Mouse (Mus musculus) MEL (cell line): ENCODE measurements around the gene Aldh4a1. TPM values are rescaled to one million over a fixed set of nuclear protein-coding genes. Genes with fewer than 3 reads are reported as not detected.

Experiments
- DNase-seq: peaks from one replicate; pipeline ENCODE4 v3.0.0; 2011; ENCODE audit warnings: low read depth, low spot score
- H3K27ac ChIP-seq: 2 replicates; pipeline ENCODE4 v1.5.1; 2012; ENCODE audit warnings: low read depth, mild to moderate bottlenecking, control low read depth, low read length, moderate library complexity; ENCODE audit not compliant: control insufficient read depth
- H3K27me3 ChIP-seq, 2 experiments: fragments of 150-350 bp in 1 of 2; sonication (generic) in 1 of 2; 2 replicates each; pipeline ENCODE4 v1.6.1; 2012; ENCODE audit warnings: low read length in 2 of 2, mild to moderate bottlenecking in 2 of 2, improper control_type of control experiment in 1 of 2, moderate library complexity in 1 of 2; ENCODE audit not compliant: insufficient read depth in 2 of 2, control insufficient read depth in 1 of 2
- H3K36me3 ChIP-seq, 2 experiments: 2 replicates each; pipeline ENCODE4 v1.6.1; 2012 to 2014; ENCODE audit warnings: low read length in 2 of 2, improper control_type of control experiment in 1 of 2, inconsistent platforms in 1 of 2, mild to moderate bottlenecking in 1 of 2; ENCODE audit not compliant: insufficient read depth in 2 of 2, control insufficient read depth in 1 of 2
- H3K4me1 ChIP-seq, 2 experiments: fragments of 150-350 bp in 1 of 2; sonication (generic) in 1 of 2; 2 replicates each; pipeline ENCODE4 v1.6.1; 2012; ENCODE audit warnings: low read length in 2 of 2, improper control_type of control experiment in 1 of 2, mild to moderate bottlenecking in 1 of 2; ENCODE audit not compliant: insufficient read depth in 2 of 2, control insufficient read depth in 1 of 2
- H3K4me3 ChIP-seq, 2 experiments: fragments of 150-350 bp in 1 of 2; sonication (generic) in 1 of 2; 2 replicates each; pipeline ENCODE4 v1.5.1; 2012; ENCODE audit warnings: low read depth in 2 of 2, low read length in 2 of 2, mild to moderate bottlenecking in 2 of 2, moderate library complexity in 2 of 2, control low read depth in 1 of 2, improper control_type of control experiment in 1 of 2; ENCODE audit not compliant: control insufficient read depth in 1 of 2, insufficient read depth in 1 of 2
- H3K79me2 ChIP-seq: 2 replicates; pipeline ENCODE4 v1.6.1; 2012; ENCODE audit warnings: mild to moderate bottlenecking, low read length, moderate library complexity; ENCODE audit not compliant: control insufficient read depth, poor library complexity, insufficient read depth
- H3K9ac ChIP-seq: 2 replicates; pipeline ENCODE4 v1.6.1; 2012; ENCODE audit warnings: low read depth, mild to moderate bottlenecking, control low read depth, low read length, moderate library complexity; ENCODE audit not compliant: control insufficient read depth, poor library complexity, severe bottlenecking
- H3K9me3 ChIP-seq: fragments of 150-350 bp; sonication (generic); replicated peaks from 2 replicates; pipeline ENCODE4 v1.6.1; 2012; ENCODE audit warnings: mild to moderate bottlenecking, low read length, improper control_type of control experiment, moderate library complexity; ENCODE audit not compliant: insufficient read depth
- BHLHE40 ChIP-seq: IDR thresholded peaks from 2 replicates; pipeline ENCODE4 v1.6.1; 2012; ENCODE audit warnings: low read depth, mild to moderate bottlenecking, inconsistent platforms, low read length, improper control_type of control experiment, borderline replicate concordance
- CHD1 ChIP-seq: IDR thresholded peaks from 2 replicates; pipeline ENCODE4 v1.6.1; 2012; ENCODE audit warnings: low read depth, mild to moderate bottlenecking, inconsistent platforms, low read length, improper control_type of control experiment
- EP300 ChIP-seq, 2 experiments: IDR thresholded peaks; 2 replicates each; pipeline ENCODE4 v1.6.1; 2011; ENCODE audit warnings: improper control_type of control experiment in 2 of 2, low read length in 2 of 2, low read depth in 1 of 2, mild to moderate bottlenecking in 1 of 2
- ETS1 ChIP-seq: IDR thresholded peaks from 2 replicates; pipeline ENCODE4 v1.6.1; 2012; ENCODE audit warnings: low read depth, mild to moderate bottlenecking, inconsistent platforms, low read length, improper control_type of control experiment, moderate library complexity
- GABPA ChIP-seq: IDR thresholded peaks from 2 replicates; pipeline ENCODE4 v1.6.1; 2012; ENCODE audit warnings: low read depth, mild to moderate bottlenecking, inconsistent platforms, low read length, improper control_type of control experiment, moderate library complexity
- HCFC1 ChIP-seq: IDR thresholded peaks from 2 replicates; pipeline ENCODE4 v1.6.1; 2012; ENCODE audit warnings: low read depth, mild to moderate bottlenecking, inconsistent platforms, low read length, improper control_type of control experiment, moderate library complexity
- JUND ChIP-seq: IDR thresholded peaks from 2 replicates; pipeline ENCODE4 v1.6.1; 2011; ENCODE audit warnings: low read depth, mild to moderate bottlenecking, improper control_type of control experiment, low read length
- KAT2A ChIP-seq: conservative IDR thresholded peaks from 2 replicates; pipeline ENCODE4 v1.6.1; 2012; ENCODE audit warnings: low read depth, low read length, improper control_type of control experiment, inconsistent platforms
- MAX ChIP-seq: IDR thresholded peaks from 2 replicates; pipeline ENCODE4 v1.6.1; 2011; ENCODE audit warnings: low read length, improper control_type of control experiment
- MAZ ChIP-seq: IDR thresholded peaks from 2 replicates; pipeline ENCODE4 v1.6.1; 2012; ENCODE audit warnings: low read depth, mild to moderate bottlenecking, inconsistent platforms, low read length, improper control_type of control experiment
- MXI1 ChIP-seq: IDR thresholded peaks from 2 replicates; pipeline ENCODE4 v1.6.1; 2011; ENCODE audit warnings: mild to moderate bottlenecking, low read depth, low read length, improper control_type of control experiment
- MYC ChIP-seq: IDR thresholded peaks from 2 replicates; pipeline ENCODE4 v1.6.1; 2011; ENCODE audit warnings: low read depth, mild to moderate bottlenecking, low read length, improper control_type of control experiment, moderate library complexity
- NELFE ChIP-seq: IDR thresholded peaks from 2 replicates; pipeline ENCODE4 v1.6.1; 2011; ENCODE audit warnings: low read depth, low read length, improper control_type of control experiment
- NRF1 ChIP-seq: IDR thresholded peaks from 2 replicates; pipeline ENCODE4 v1.6.1; 2014; ENCODE audit warnings: low read depth, mild to moderate bottlenecking, inconsistent platforms, low read length, improper control_type of control experiment, moderate library complexity; ENCODE audit not compliant: poor library complexity, insufficient read depth, severe bottlenecking
- POLR2A ChIP-seq, 2 experiments: IDR thresholded peaks; 2 replicates each; pipeline ENCODE4 v1.6.1; 2011 to 2012; ENCODE audit warnings: low read length in 2 of 2, mild to moderate bottlenecking in 2 of 2, control low read depth in 1 of 2, improper control_type of control experiment in 1 of 2, low read depth in 1 of 2, moderate library complexity in 1 of 2; ENCODE audit not compliant: control insufficient read depth in 1 of 2, insufficient read depth in 1 of 2, poor library complexity in 1 of 2
- POLR2AphosphoS2 ChIP-seq: IDR thresholded peaks from 2 replicates; pipeline ENCODE4 v1.6.1; 2011; ENCODE audit warnings: low read length, improper control_type of control experiment
- POLR2AphosphoS5 ChIP-seq: IDR thresholded peaks from 2 replicates; pipeline ENCODE4 v1.6.1; 2012; ENCODE audit warnings: low read depth, borderline replicate concordance, mild to moderate bottlenecking, inconsistent platforms, low read length, moderate library complexity, mixed read lengths
- RAD21 ChIP-seq: IDR thresholded peaks from 2 replicates; pipeline ENCODE4 v1.6.1; 2011; ENCODE audit warnings: mild to moderate bottlenecking, low read depth, low read length, improper control_type of control experiment
- SIN3A ChIP-seq: IDR thresholded peaks from 2 replicates; pipeline ENCODE4 v1.6.1; 2012; ENCODE audit warnings: low read length, improper control_type of control experiment, inconsistent platforms
- TAL1 ChIP-seq: IDR thresholded peaks from 2 replicates; pipeline ENCODE4 v1.6.1; 2012; ENCODE audit warnings: mild to moderate bottlenecking, inconsistent platforms, low read length, moderate library complexity, mixed read lengths
- TBP ChIP-seq: IDR thresholded peaks from 2 replicates; pipeline ENCODE4 v1.8.0; 2011; ENCODE audit warnings: low read depth, low read length, improper control_type of control experiment
- USF1 ChIP-seq: IDR thresholded peaks from 2 replicates; pipeline ENCODE4 v1.6.1; 2014; ENCODE audit warnings: low read depth, mild to moderate bottlenecking, inconsistent platforms, low read length, improper control_type of control experiment, moderate library complexity
- ZC3H11A ChIP-seq: IDR thresholded peaks from 2 replicates; pipeline ENCODE4 v1.6.1; 2012; ENCODE audit warnings: low read depth, mild to moderate bottlenecking, inconsistent platforms, low read length, improper control_type of control experiment
- ZMIZ1 ChIP-seq: IDR thresholded peaks from 2 replicates; pipeline ENCODE4 v1.6.1; 2012; ENCODE audit warnings: low read depth, mild to moderate bottlenecking, inconsistent platforms, low read length, improper control_type of control experiment, moderate library complexity
- ZNF384 ChIP-seq: IDR thresholded peaks from 2 replicates; pipeline ENCODE4 v1.6.1; 2012; ENCODE audit warnings: low read depth, mild to moderate bottlenecking, inconsistent platforms, low read length, improper control_type of control experiment
- polyA plus RNA-seq, 2 experiments: library from polyadenylated mRNA; stranded (reverse) in 1 of 2; unstranded in 1 of 2; fragments of >175 nt in 1 of 2; fragments of >200 nt in 1 of 2; gene quantifications; 2 replicates each; pipeline versions ENCODE4 v1.2.1 to v1.2.4; 2012; ENCODE audit warnings: low replicate concordance in 2 of 2, low read depth in 1 of 2; ENCODE audit not compliant: insufficient read length in 2 of 2, insufficient read depth in 1 of 2, missing spikeins in 1 of 2
- total RNA-seq: library from RNA; depleted of rRNA; stranded (reverse); fragments of 300-350 nt; gene quantifications from 2 replicates; pipeline ENCODE4 v1.2.3, GENCODE M21; 2012

Aldh4a1 gene
- total and polyA plus RNA-seq, 3 experiments: 11.7 to 12.3 TPM; not detected in 1

DNA sequence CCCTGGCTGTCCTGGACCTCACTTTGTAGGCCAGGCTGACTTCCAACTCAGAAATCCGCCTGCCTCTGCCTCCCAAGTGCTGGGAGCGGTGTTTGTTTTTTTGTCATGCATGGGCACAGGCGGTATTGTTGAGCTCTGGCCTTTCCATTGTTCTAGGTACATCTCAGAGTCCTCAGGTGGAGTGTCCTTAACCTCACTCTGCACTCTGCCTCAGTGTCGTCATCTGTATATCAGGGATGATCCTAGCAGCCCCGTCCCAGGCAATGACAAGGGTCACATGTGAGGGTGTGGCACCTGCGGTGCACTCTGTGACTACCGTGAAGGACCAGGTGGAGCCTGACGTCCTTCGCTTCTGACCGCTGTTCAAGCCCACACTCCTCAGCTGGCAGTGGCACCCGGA is 4.7 kb downstream of the Aldh4a1 start:
- H3K9me3 ChIP-seq: no peaks in the 10 kb centered on the region
- H3K4me1 ChIP-seq: 0 out of 4 replicates have a peak, but pooled peaks cover 0 to 3% of the 10 kb centered on the region in 2 experiments
- no peaks in the 10 kb centered on the region; the same call in 1 of the 2 replicates for H3K79me2 ChIP-seq
- H3K9ac ChIP-seq: no peak overlapping the region
- TF ChIP-seq TBP: no peak
- no peak for TF ChIP-seq MXI1
- no peak for TF ChIP-seq JUND
- TF ChIP-seq POLR2AphosphoS5: no peak
- TF ChIP-seq RAD21: no peak
- TF ChIP-seq USF1: no peak
- no peak for TF ChIP-seq SIN3A
- DNase-seq: no peak
- no peak overlapping the region for H3K4me3 ChIP-seq
- no peaks in the 10 kb centered on the region for H3K36me3 ChIP-seq
- no peak overlapping the region for H3K27ac ChIP-seq
- H3K27me3 ChIP-seq: no peaks in the 10 kb centered on the region

DNA sequence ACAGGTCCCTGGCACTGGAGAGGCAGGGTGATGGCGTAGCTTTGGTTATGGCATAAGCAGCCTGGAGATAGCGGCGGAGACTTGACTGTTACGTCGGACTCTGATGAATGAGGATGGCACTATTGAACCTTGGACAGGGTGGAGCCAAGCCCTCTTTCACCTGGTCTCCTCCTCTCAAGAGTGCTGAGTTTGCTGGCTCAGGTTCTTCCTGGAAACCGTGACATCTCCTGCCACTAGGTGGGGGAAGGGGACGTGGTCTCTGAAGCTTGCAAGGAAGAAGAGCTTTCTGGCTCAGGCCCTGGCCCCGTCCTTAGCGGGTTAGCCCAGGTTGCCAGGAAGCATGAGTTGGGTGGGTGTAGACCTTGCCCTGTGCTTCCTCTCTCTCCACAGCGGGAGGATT is 7.5 kb downstream of the Aldh4a1 start:
- TF ChIP-seq RAD21 (no peak), MXI1 (no peak), ZMIZ1 (no peak), ZNF384 (no peak), EP300 (IDR thresholded peaks at IDR 0.05; ENCODE audit: low read depth in 1 of 2, low read length in 2 of 2) (no peak), GABPA (no peak), HCFC1 (no peak)
- TF ChIP-seq, all 39 proteins: peak for 0
- H3K27ac ChIP-seq: no peak overlapping the region
- H3K9ac ChIP-seq: no peak overlapping the region
- no peaks in the 10 kb centered on the region for H3K79me2 ChIP-seq
- no peaks in the 10 kb centered on the region for H3K36me3 ChIP-seq
- no peak overlapping the region for H3K4me3 ChIP-seq
- no peaks in the 10 kb centered on the region for H3K9me3 ChIP-seq
- no peaks in the 10 kb centered on the region for H3K4me1 ChIP-seq
- DNase-seq: no peak
- H3K27me3 ChIP-seq: no peaks in the 10 kb centered on the region

DNA sequence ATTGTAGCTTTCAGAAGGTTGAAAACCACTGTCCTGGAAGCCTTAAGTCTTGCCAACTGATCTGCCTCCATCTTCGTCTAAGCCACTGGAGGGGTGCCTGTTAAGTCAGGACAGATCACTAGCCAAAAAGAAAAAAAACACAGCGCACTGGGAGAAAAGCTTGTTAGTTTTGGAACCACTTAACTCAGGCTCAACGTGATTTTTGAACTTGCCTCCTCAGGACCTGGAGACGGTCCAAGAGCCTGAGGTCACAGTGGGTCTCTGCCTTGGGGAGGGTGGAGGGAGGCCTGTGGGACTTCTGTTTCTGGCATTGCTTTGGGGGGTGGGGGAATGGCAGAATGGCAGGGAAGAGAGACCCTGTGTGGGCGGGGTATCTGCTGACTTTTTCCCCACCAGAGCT is 8.5 kb downstream of the Aldh4a1 start:
- Histone ChIP-seq H3K4me3 (no peak overlapping the region), H3K79me2 (no peaks in the 10 kb centered on the region), H3K36me3 (no peaks in the 10 kb centered on the region), H3K4me1 (no peaks in the 10 kb centered on the region), H3K9ac (no peak overlapping the region), H3K27ac (no peak overlapping the region), H3K27me3 (no peaks in the 10 kb centered on the region), H3K9me3 (no peaks in the 10 kb centered on the region)
- DNase-seq: no peak
- TF ChIP-seq POLR2A (IDR thresholded peaks at IDR 0.05; ENCODE audit: control insufficient read depth in 1 of 2, insufficient read depth in 1 of 2, low read depth in 1 of 2, low read length in 2 of 2, poor library complexity in 1 of 2) (no peak), NRF1 (no peak), ETS1 (no peak), USF1 (no peak), NELFE (no peak), MAX (no peak), KAT2A (no peak), POLR2AphosphoS2 (no peak), TAL1 (no peak), BHLHE40 (no peak), ZNF384 (no peak), RAD21 (no peak), JUND (no peak), CHD1 (no peak), MAZ (no peak), ZC3H11A (no peak), TBP (no peak), MYC (no peak), MXI1 (no peak)
